Mouse (Mus musculus) regulatory T cell (primary cell): ENCODE data around the gene Srp68.
"Not testable (repeated sequence)": the region's sequence is repeated elsewhere in the genome, so short reads cannot be mapped to it uniquely, and the experiment has no call there.

Experiments used
- in situ Hi-C: fragments of 300-600 bp; cut with MboI, MseI; formaldehyde crosslinking; loops from one replicate; pipeline ENCODE4 v1.15.1; 2025; ENCODE audit warnings: high pct_unique_total_duplicates

Srp68 gene

GRCm38 (mm10) chr11:116282912-116283521 lies 9.0 kb upstream of the Srp68 start:
- in situ Hi-C loops, result loop anchor here (5.0 kb wide), 1 partner anchor 61 kb away; no protein-coding TSS in a partner anchor

GRCm38 (mm10) chr11:116282089-116282488 lies 8.1 kb upstream of the Srp68 start:
- in situ Hi-C loops, result loop anchor here (5.0 kb wide), 1 partner anchor 60 kb away; no protein-coding TSS in a partner anchor

- in situ Hi-C loops, result loop anchor here (5.0 kb wide), 1 partner anchor 59 kb away; no protein-coding TSS in a partner anchor
Observed at GRCm38 (mm10) chr11:116281671-116282070, 7.7 kb upstream of the Srp68 start.

GRCm38 (mm10) chr11:116280751-116281663 lies 7.0 kb upstream of the Srp68 start, which contains the start of gene Galr2:
Galr2 (plus strand) TSS chr11:116280939.
- in situ Hi-C loops, result loop anchor here (5.0 kb wide), 1 partner anchor 59 kb away; no protein-coding TSS in a partner anchor

GRCm38 (mm10) chr11:116277184-116277583 lies 3.2 kb upstream of the Srp68 start:
- in situ Hi-C loops, result not testable (repeated sequence)

- in situ Hi-C loops, result no loop called here
Observed at GRCm38 (mm10) chr11:116273469-116274044, 460 bp downstream of the Srp68 start.

- in situ Hi-C loops, result no loop called here
Observed at GRCm38 (mm10) chr11:116272589-116273468, 1.2 kb downstream of the Srp68 start.

- in situ Hi-C loops, result no loop called here
Observed at GRCm38 (mm10) chr11:116269560-116269959, 4.5 kb downstream of the Srp68 start.

- in situ Hi-C loops, result no loop called here
Observed at GRCm38 (mm10) chr11:116268313-116268712, 5.7 kb downstream of the Srp68 start.

GRCm38 (mm10) chr11:116267637-116268036 lies 6.4 kb downstream of the Srp68 start:
- in situ Hi-C loops, result no loop called here

- in situ Hi-C loops, result no loop called here
Observed at GRCm38 (mm10) chr11:116265850-116266249, 8.2 kb downstream of the Srp68 start.

GRCm38 (mm10) chr11:116265352-116265751 lies 8.7 kb downstream of the Srp68 start:
- in situ Hi-C loops, result no loop called here

GRCm38 (mm10) chr11:116260259-116260658 lies 13.8 kb downstream of the Srp68 start:
- in situ Hi-C loops, result no loop called here

- in situ Hi-C loops, result no loop called here
Observed at GRCm38 (mm10) chr11:116259461-116259860, 14.6 kb downstream of the Srp68 start.

- in situ Hi-C loops, result no loop called here
Observed at GRCm38 (mm10) chr11:116255982-116256675, 17.9 kb downstream of the Srp68 start.

- in situ Hi-C loops, result no loop called here
Observed at GRCm38 (mm10) chr11:116255090-116255981, 18.7 kb downstream of the Srp68 start.

GRCm38 (mm10) chr11:116254627-116255026 lies 19.4 kb downstream of the Srp68 start:
- in situ Hi-C loops, result no loop called here

GRCm38 (mm10) chr11:116253076-116253600 lies 20.9 kb downstream of the Srp68 start:
- in situ Hi-C loops, result no loop called here

- in situ Hi-C loops, result no loop called here
Observed at GRCm38 (mm10) chr11:116250898-116251297, 23.1 kb downstream of the Srp68 start.
